Mouse (Mus musculus) G1E (cell line): ENCODE results near the gene Qprt. TPM values are rescaled to one million over a fixed set of nuclear protein-coding genes. Genes with fewer than 3 reads are reported as not detected.

Source experiments
- ATAC-seq: 2 replicates; pipeline ENCODE4 v1.8.0; 2016; ENCODE audit warnings: mild to moderate bottlenecking; ENCODE audit not compliant: insufficient number of reproducible peaks, poor library complexity, low FRiP score, severe bottlenecking; ENCODE audit errors: extremely low read depth
- DNase-seq: peaks from one replicate; pipeline ENCODE4 v3.0.0; 2012; ENCODE audit warnings: low spot score
- H3K27me3 ChIP-seq: 2 replicates; pipeline ENCODE4 v1.6.1; 2012; ENCODE audit warnings: mild to moderate bottlenecking, low read length, inconsistent platforms; ENCODE audit not compliant: insufficient read depth
- H3K36me3 ChIP-seq: replicated peaks from 2 replicates; pipeline ENCODE3; 2012; ENCODE audit warnings: mild to moderate bottlenecking, inconsistent platforms
- H3K4me1 ChIP-seq: 2 replicates; pipeline ENCODE4 v1.6.1; 2012; ENCODE audit warnings: low read depth, low read length, inconsistent platforms, mixed read lengths; ENCODE audit not compliant: insufficient read depth
- H3K4me3 ChIP-seq: 2 replicates; pipeline ENCODE4 v1.5.1; 2012; ENCODE audit warnings: low read depth, mild to moderate bottlenecking, inconsistent platforms, low read length, moderate library complexity, mixed read lengths
- H3K9me3 ChIP-seq: replicated peaks from 2 replicates; pipeline ENCODE4 v1.6.1; 2012; ENCODE audit warnings: inconsistent platforms
- CTCF ChIP-seq: IDR thresholded peaks from 2 replicates; pipeline ENCODE4 v1.5.1; 2012; ENCODE audit warnings: low read depth, low read length, inconsistent platforms, mixed read lengths
- GATA1 ChIP-seq: IDR thresholded peaks from 2 replicates; pipeline ENCODE4 v1.6.1; 2012; ENCODE audit warnings: borderline replicate concordance, low read length, inconsistent platforms, mixed read lengths
- GATA2 ChIP-seq: IDR thresholded peaks from 2 replicates; pipeline ENCODE4 v1.6.1; 2012; ENCODE audit warnings: low read depth, low read length, inconsistent platforms, borderline replicate concordance
- POLR2AphosphoS5 ChIP-seq: IDR thresholded peaks from 2 replicates; pipeline ENCODE4 v1.6.1; 2012; ENCODE audit warnings: low read depth, low read length, inconsistent platforms; ENCODE audit not compliant: insufficient replicate concordance
- TAL1 ChIP-seq: conservative IDR thresholded peaks from 2 replicates; pipeline ENCODE4 v1.6.1; 2012; ENCODE audit warnings: low read depth, low read length, inconsistent platforms, mixed read lengths
- polyA plus RNA-seq: library from polyadenylated mRNA; stranded (reverse); fragments of >175 nt; gene quantifications from 2 replicates; pipeline ENCODE4 v1.2.3, GENCODE M21; 2012
- total RNA-seq, 2 experiments: library from RNA; stranded (forward) in 1 of 2; stranded (reverse) in 1 of 2; fragments of 200-1000 nt in 1 of 2; fragments of >200 nt in 1 of 2; fragmentation: Nextera tagmentation in 1 of 2; gene quantifications; 2 replicates each; pipeline ENCODE4 v1.2.3; 2014 to 2017

Gene Qprt
- total and polyA plus RNA-seq, 3 experiments, result 1.2 to 8.0 (median 2.0) TPM

DNA sequence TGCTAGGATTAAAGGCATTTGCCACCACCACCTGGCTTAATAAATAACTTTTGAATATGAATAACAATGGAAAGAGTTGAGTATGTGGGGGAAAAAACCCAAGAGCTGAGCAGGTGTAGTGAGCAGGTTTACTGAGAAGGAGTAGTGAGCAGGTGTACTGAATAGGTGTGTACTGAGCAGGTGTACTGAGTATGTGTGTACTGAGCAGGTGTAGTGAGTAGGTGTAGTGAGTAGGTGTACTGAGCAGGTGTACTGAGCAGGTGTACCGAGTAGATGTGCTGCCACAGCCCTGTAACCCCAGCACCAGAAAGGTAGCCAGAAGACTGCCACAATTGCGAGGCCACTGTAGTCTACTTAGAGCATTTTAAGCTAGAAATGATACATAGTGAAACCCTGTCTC, 37.2 kb downstream of the Qprt start:
- Histone ChIP-seq H3K4me1 (peaks cover 41% of the 10 kb centered on the region), H3K4me3 (no peak overlapping the region), H3K27me3 (no peaks in the 10 kb centered on the region), H3K9me3 (no peaks in the 10 kb centered on the region), H3K36me3 (no peaks in the 10 kb centered on the region)
- TF ChIP-seq GATA1, result no peak
- TF ChIP-seq GATA2, result no peak
- TF ChIP-seq POLR2AphosphoS5, result no peak
- TF ChIP-seq CTCF, result no peak
- no peak for TF ChIP-seq TAL1
- ATAC-seq, result no peak
- DNase-seq, result no peak

DNA sequence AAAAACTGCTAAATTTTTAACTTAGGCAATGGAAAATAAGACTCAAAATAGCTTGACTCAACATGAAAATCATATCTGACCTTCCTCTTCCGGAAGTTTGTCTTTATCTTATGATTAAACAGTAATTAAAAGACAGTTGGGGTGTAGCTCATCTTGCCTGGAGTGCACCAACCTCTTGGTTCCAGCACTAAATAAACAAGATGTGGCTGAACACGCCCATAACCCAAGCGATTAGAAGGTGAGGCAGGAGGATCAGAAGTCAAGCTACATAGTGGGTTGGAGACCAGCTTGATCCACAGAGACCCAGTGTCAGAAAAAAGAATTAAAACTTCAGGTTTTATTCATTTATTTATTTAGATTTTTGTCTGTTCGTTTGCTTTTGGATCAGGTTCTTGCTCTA, 38.3 kb downstream of the Qprt start:
- TF ChIP-seq GATA1, result no peak
- no peak for TF ChIP-seq TAL1
- no peak for TF ChIP-seq POLR2AphosphoS5
- TF ChIP-seq GATA2, result no peak
- TF ChIP-seq CTCF, result no peak
- Histone ChIP-seq H3K27me3 (no peaks in the 10 kb centered on the region), H3K9me3 (no peaks in the 10 kb centered on the region), H3K4me1 (peaks cover 30% of the 10 kb centered on the region), H3K4me3 (no peak overlapping the region), H3K36me3 (no peaks in the 10 kb centered on the region)
- DNase-seq (no peak), ATAC-seq (no peak)

DNA sequence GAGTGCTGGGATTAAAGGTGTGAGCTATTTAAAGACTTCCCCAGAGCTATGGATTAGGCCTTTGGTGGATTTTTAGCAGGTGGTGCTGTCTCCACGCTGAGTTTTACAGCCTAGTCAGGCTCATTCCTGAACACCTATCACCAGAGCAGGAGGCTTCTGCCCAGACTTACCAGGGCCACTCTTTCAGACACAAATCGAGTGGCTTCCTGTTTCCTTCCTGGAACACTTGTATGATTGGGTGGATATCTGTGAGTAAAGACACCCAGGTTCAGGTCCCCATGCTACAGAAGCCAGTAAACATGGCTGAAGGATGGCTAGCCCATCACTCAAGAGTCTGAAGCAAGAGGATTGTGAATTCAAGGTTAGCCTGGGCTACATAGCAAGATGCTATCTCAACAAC, 39.0 kb downstream of the Qprt start:
- Histone ChIP-seq H3K4me1 (peaks cover 28% of the 10 kb centered on the region), H3K27me3 (no peaks in the 10 kb centered on the region), H3K36me3 (no peaks in the 10 kb centered on the region), H3K9me3 (no peaks in the 10 kb centered on the region), H3K4me3 (no peak overlapping the region)
- TF ChIP-seq POLR2AphosphoS5 (no peak), GATA1 (no peak), TAL1 (no peak), GATA2 (no peak), CTCF (no peak)
- ATAC-seq, result no peak
- DNase-seq, result no peak

DNA sequence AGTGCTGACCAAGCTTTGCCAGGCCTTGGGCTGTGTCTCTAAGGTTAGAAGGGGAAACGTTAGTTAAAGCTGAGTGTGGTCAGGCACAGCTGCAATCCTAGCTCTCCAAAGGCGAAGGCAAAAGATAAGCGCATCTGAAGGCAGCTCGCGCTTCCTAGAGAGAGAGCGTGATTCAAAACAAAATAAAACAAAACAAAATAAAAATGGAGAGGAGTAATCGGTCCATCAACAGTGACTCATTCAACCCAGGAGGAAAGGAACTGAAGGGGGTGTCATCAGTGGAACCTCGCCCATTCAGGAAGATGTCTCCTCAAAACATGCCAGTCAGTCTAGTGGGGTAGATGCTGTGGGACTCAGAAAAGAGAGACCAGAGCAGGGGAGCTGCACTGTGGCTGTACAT, 39.8 kb downstream of the Qprt start:
- no peak for TF ChIP-seq POLR2AphosphoS5
- TF ChIP-seq GATA1, result no peak
- TF ChIP-seq CTCF, result no peak
- no peak for TF ChIP-seq TAL1
- no peak for TF ChIP-seq GATA2
- H3K27me3 ChIP-seq, result no peaks in the 10 kb centered on the region
- peaks cover 21% of the 10 kb centered on the region for H3K4me1 ChIP-seq
- DNase-seq (no peak), ATAC-seq (no peak)
- H3K4me3 ChIP-seq, result no peak overlapping the region
- H3K9me3 ChIP-seq, result no peaks in the 10 kb centered on the region
- H3K36me3 ChIP-seq, result no peaks in the 10 kb centered on the region

DNA sequence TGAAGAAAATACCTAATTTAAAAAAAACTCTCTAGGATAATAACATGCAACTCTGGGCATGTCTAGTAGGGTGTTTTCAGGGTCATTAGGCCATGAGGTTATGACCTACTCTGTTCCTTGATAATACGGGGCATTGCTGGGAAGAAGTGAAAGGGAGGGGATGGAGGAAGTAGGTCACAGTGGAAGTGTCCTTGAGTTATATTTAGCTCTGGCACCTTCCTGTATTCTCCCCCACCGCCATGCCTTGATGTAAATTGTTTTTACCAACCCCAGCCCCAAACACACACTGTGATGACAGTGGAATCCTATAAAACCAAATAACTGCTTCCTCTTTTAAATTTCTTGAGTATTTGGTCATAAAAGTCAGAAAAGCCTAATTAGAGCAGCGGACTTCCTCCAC, 42.0 kb downstream of the Qprt start:
- Histone ChIP-seq H3K4me3 (no peak overlapping the region), H3K27me3 (peaks cover 3% of the 10 kb centered on the region; the same call in 1 of the 2 replicates), H3K9me3 (peaks cover 2% of the 10 kb centered on the region; the same call in 1 of the 2 replicates), H3K4me1 (peaks cover 16% of the 10 kb centered on the region), H3K36me3 (no peaks in the 10 kb centered on the region)
- ATAC-seq (no peak), DNase-seq (no peak)
- TF ChIP-seq GATA1 (no peak), POLR2AphosphoS5 (no peak), TAL1 (no peak), GATA2 (no peak), CTCF (no peak)

DNA sequence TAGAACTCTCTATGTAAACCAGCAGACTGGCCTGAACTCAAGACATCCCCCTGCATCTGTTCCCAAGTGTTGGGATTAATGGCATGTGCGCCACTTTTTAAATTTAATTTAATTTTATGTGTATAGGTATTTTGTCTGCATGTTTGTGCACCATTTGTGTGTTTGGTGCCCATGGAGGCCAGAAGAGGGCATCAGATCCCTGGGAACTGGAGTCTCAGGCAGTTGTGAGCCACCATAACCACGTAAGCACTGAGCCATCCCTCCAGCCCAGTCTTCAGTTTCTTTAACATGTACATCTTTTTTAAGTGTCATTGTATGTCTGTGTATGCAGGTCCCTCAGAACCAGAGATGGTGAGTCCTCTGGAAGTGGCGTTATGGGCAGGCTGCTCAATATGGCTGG, 44.3 kb downstream of the Qprt start:
- no peaks in the 10 kb centered on the region for H3K36me3 ChIP-seq
- ATAC-seq (no peak), DNase-seq (no peak)
- peaks cover 7% of the 10 kb centered on the region; the same call in 1 of the 2 replicates for H3K27me3 ChIP-seq
- TF ChIP-seq GATA2, result no peak
- TF ChIP-seq GATA1, result no peak
- no peak for TF ChIP-seq TAL1
- no peak for TF ChIP-seq POLR2AphosphoS5
- no peak for TF ChIP-seq CTCF
- no peak overlapping the region for H3K4me3 ChIP-seq
- H3K4me1 ChIP-seq, result peaks cover 2% of the 10 kb centered on the region; the same call in 1 of the 2 replicates
- H3K9me3 ChIP-seq, result peaks cover 4% of the 10 kb centered on the region; the same call in 1 of the 2 replicates

DNA sequence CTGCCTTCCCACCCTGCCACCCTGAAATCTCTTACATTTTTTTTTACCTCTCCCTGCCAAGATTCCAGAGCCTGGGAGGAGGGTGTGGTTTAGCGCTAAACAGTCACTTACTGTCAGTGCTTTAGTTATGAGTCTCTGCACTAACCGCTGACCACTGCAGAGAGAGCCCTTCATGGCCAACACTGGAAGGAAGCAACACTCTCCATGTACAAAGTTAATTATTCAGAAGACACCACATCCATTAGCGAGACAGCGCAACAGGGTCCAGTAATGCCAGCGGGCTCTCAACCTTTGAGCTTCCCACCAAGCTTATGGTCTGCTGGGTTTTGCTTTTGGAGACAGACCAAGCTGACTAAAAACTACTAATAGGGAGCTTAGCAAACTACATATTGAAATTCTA, 45.8 kb downstream of the Qprt start:
- Histone ChIP-seq H3K4me1 (no peaks in the 10 kb centered on the region; the same call in 1 of the 2 replicates), H3K9me3 (peaks cover 4% of the 10 kb centered on the region; the same call in 1 of the 2 replicates), H3K36me3 (no peaks in the 10 kb centered on the region), H3K27me3 (peaks cover 15% of the 10 kb centered on the region), H3K4me3 (no peak overlapping the region)
- no peak for TF ChIP-seq GATA1
- no peak for TF ChIP-seq CTCF
- TF ChIP-seq TAL1, result no peak
- TF ChIP-seq POLR2AphosphoS5, result no peak
- no peak for TF ChIP-seq GATA2
- ATAC-seq (no peak), DNase-seq (no peak)
